In genomic region chr13:20174655-20175280, GRCm38 (mm10) we compare ENCODE assay signal across 10 mouse cellular contexts.
DNase-seq lines count a peak whose midpoint lies in the region; ATAC-seq and TF ChIP-seq lines count a peak whose summit lies in the region.
"Had no signal": no experiment of that assay in that cellular context is flagged by ENCODE, and none has a peak within 500 bp of the region (broad histone marks: within the 10 kb centered on the region; RNA-seq: fewer than 3 reads in every experiment).

No protein-coding gene starts in this region.

- no peaks in the 10 kb centered on the region for H3K27me3 ChIP-seq in heart, embryonic 14.5 days (ENCODE audit: control insufficient read depth, insufficient read depth, low read length)
- H3K27me3 ChIP-seq in lung, postnatal 0 days (replicated peaks; ENCODE audit: insufficient read depth, low read length), result no peaks in the 10 kb centered on the region
- H3K27me3 ChIP-seq in intestine, embryonic 16.5 days (replicated peaks; ENCODE audit: control insufficient read depth, insufficient read depth, low read length), result no peaks in the 10 kb centered on the region
- no peaks in the 10 kb centered on the region for H3K27me3 ChIP-seq in stomach, embryonic 16.5 days (ENCODE audit: control insufficient read depth, insufficient read depth, low read length)
- H3K27me3 ChIP-seq: midbrain, embryonic 13.5 days had no signal

- TF ChIP-seq CTCF in lung, postnatal 0 days (IDR thresholded peaks at IDR 0.05), result no peak

- ATAC-seq in heart, embryonic 14.5 days (ENCODE audit: insufficient number of reproducible peaks, insufficient read depth, low FRiP score, low read depth), result peak; percentile 40; the same call in 1 of the 2 replicates
- peak; percentile 32; the same call in 1 of the 2 replicates for ATAC-seq in lung, postnatal 0 days
- ATAC-seq in intestine, embryonic 16.5 days, result peak; percentile 24; the same call in 1 of the 2 replicates
- ATAC-seq in stomach, embryonic 16.5 days (ENCODE audit: insufficient read depth, low FRiP score), result no peak
- ATAC-seq: midbrain, embryonic 13.5 days had no signal

- TF ChIP-seq EP300 in lung, postnatal 0 days (IDR thresholded peaks at IDR 0.05), result no peak

- no peaks in the 10 kb centered on the region for H3K36me3 ChIP-seq in heart, embryonic 14.5 days (ENCODE audit: control insufficient read depth, insufficient read depth, low read length)
- no peaks in the 10 kb centered on the region for H3K36me3 ChIP-seq in lung, postnatal 0 days (ENCODE audit: insufficient read depth, low read length)
- H3K36me3 ChIP-seq in intestine, embryonic 16.5 days (ENCODE audit: control insufficient read depth, insufficient read depth, low read length), result no peaks in the 10 kb centered on the region
- H3K36me3 ChIP-seq in stomach, embryonic 16.5 days (ENCODE audit: control insufficient read depth, insufficient read depth, low read length), result no peaks in the 10 kb centered on the region
- H3K36me3 ChIP-seq: midbrain, embryonic 13.5 days had no signal

- 63% methylated on average over 3 of the region's 3 CpGs for WGBS in heart, embryonic 14.5 days
- WGBS in lung, postnatal 0 days, result 43% methylated on average over 3 of the region's 3 CpGs
- 51% methylated on average over 3 of the region's 3 CpGs for WGBS in intestine, embryonic 16.5 days
- WGBS in stomach, embryonic 16.5 days, result 51% methylated on average over 3 of the region's 3 CpGs

- H3K9ac ChIP-seq in heart, embryonic 14.5 days (ENCODE audit: low read length), result no peak overlapping the region
- H3K9ac ChIP-seq in lung, postnatal 0 days (replicated peaks; ENCODE audit: low read depth), result no peak overlapping the region
- peak overlapping the region; percentile 27; the same call in 1 of the 2 replicates for H3K9ac ChIP-seq in intestine, embryonic 16.5 days (ENCODE audit: low read depth, low read length)
- H3K9ac ChIP-seq in stomach, embryonic 16.5 days (ENCODE audit: low read length), result no peak overlapping the region
- H3K9ac ChIP-seq: midbrain, embryonic 13.5 days had no signal

- H3K9me3 ChIP-seq in heart, embryonic 14.5 days (ENCODE audit: control insufficient read depth, low read length), result no peaks in the 10 kb centered on the region
- H3K9me3 ChIP-seq in lung, postnatal 0 days (ENCODE audit: low read length), result no peaks in the 10 kb centered on the region
- H3K9me3 ChIP-seq in intestine, embryonic 16.5 days (ENCODE audit: control insufficient read depth, low read length), result no peaks in the 10 kb centered on the region
- H3K9me3 ChIP-seq in stomach, embryonic 16.5 days (replicated peaks; ENCODE audit: control insufficient read depth, low read length), result no peaks in the 10 kb centered on the region
- H3K9me3 ChIP-seq: midbrain, embryonic 13.5 days had no signal

- H3K4me3 ChIP-seq in heart, embryonic 14.5 days (ENCODE audit: control insufficient read depth in 1 of 2, insufficient read depth in 1 of 2, low read depth in 1 of 2, low read length in 2 of 2), result no peak overlapping the region
- H3K4me3 ChIP-seq in lung, postnatal 0 days (ENCODE audit: low read depth, low read length), result no peak overlapping the region
- no peak overlapping the region for H3K4me3 ChIP-seq in intestine, embryonic 16.5 days (ENCODE audit: low read length)
- no peak overlapping the region for H3K4me3 ChIP-seq in stomach, embryonic 16.5 days (replicated peaks; ENCODE audit: low read length)
- H3K4me3 ChIP-seq: midbrain, embryonic 13.5 days had no signal

- peaks cover 11% of the 10 kb centered on the region in 2 experiments; a peak in 3 of 4 replicates for H3K4me1 ChIP-seq in heart, embryonic 14.5 days (ENCODE audit: control insufficient read depth in 2 of 2, insufficient read depth in 2 of 2, low read length in 2 of 2)
- peaks cover 13% of the 10 kb centered on the region; the same call in 1 of the 2 replicates for H3K4me1 ChIP-seq in lung, postnatal 0 days (ENCODE audit: insufficient read depth, low read depth, low read length)
- peaks cover 16% of the 10 kb centered on the region for H3K4me1 ChIP-seq in intestine, embryonic 16.5 days (ENCODE audit: control insufficient read depth, insufficient read depth, low read length)
- H3K4me1 ChIP-seq in stomach, embryonic 16.5 days (ENCODE audit: control insufficient read depth, insufficient read depth, low read length), result peaks cover 18% of the 10 kb centered on the region
- H3K4me1 ChIP-seq: midbrain, embryonic 13.5 days had no signal

- DNase-seq in heart, adult 8-10 months (ENCODE audit: low spot score), result no peak
- DNase-seq in lung, postnatal 0 days (ENCODE audit: low spot score), result no peak
- no peak for DNase-seq in lung, postnatal 36 days
- DNase-seq in cerebellum, adult 11 months, result no peak
- no peak for DNase-seq in cerebellum, postnatal 4 days (ENCODE audit: low spot score in 2 of 2)
- DNase-seq: kidney, adult 8-10 months had no signal

- no peak overlapping the region for H3K4me2 ChIP-seq in heart, embryonic 14.5 days (ENCODE audit: low read length)
- no peak overlapping the region for H3K4me2 ChIP-seq in lung, postnatal 0 days (replicated peaks; ENCODE audit: low read depth, low read length)
- no peak overlapping the region for H3K4me2 ChIP-seq in intestine, embryonic 16.5 days (ENCODE audit: low read depth, low read length)
- H3K4me2 ChIP-seq in stomach, embryonic 16.5 days (ENCODE audit: low read depth, low read length), result no peak overlapping the region
- H3K4me2 ChIP-seq: midbrain, embryonic 13.5 days had no signal

- peak overlapping the region; percentile 86 to 92 for H3K27ac ChIP-seq in heart, embryonic 14.5 days (replicated peaks in 1 of 2; ENCODE audit: control insufficient read depth in 1 of 2, insufficient read depth in 1 of 2, low read depth in 2 of 2, low read length in 2 of 2)
- peak overlapping the region; percentile 68 for H3K27ac ChIP-seq in lung, postnatal 0 days (ENCODE audit: low read length)
- peak overlapping the region; percentile 81 for H3K27ac ChIP-seq in intestine, embryonic 16.5 days (ENCODE audit: low read length)
- peak overlapping the region; percentile 79 for H3K27ac ChIP-seq in stomach, embryonic 16.5 days (ENCODE audit: low read length)
- H3K27ac ChIP-seq: midbrain, embryonic 13.5 days had no signal
